Mouse (Mus musculus): ENCODE data around the gene Amotl1.
"Not testable (repeated sequence)": the region's sequence is repeated elsewhere in the genome, so short reads cannot be mapped to it uniquely, and the experiment has no call there.

The Amotl1 gene

GRCm38 (mm10) chr9:14644956-14645355 is at the start of gene Amotl1:
Amotl1 (minus strand) TSS chr9:14645056.
- DNase-seq (ENCODE audit: low spot score), result no peak

GRCm38 (mm10) chr9:14689376-14690108 is 44.7 kb upstream of the Amotl1 start:
- DNase-seq (ENCODE audit: low spot score), result no peak

- no peak for DNase-seq (ENCODE audit: low spot score)
These were observed 39.5 kb upstream of the Amotl1 start for GRCm38 (mm10) chr9:14684363-14684762.

- no peak for DNase-seq (ENCODE audit: low spot score)
These were observed 37.9 kb upstream of the Amotl1 start for GRCm38 (mm10) chr9:14682741-14683140.

GRCm38 (mm10) chr9:14680584-14680983 is 35.7 kb upstream of the Amotl1 start:
- DNase-seq (ENCODE audit: low spot score), result no peak

GRCm38 (mm10) chr9:14675707-14676691 is 31.1 kb upstream of the Amotl1 start:
- no peak for DNase-seq (ENCODE audit: low spot score)

GRCm38 (mm10) chr9:14674506-14674905 is 29.6 kb upstream of the Amotl1 start:
- no peak for DNase-seq (ENCODE audit: low spot score)

GRCm38 (mm10) chr9:14673109-14673508 is 28.3 kb upstream of the Amotl1 start:
- DNase-seq (ENCODE audit: low spot score), result no peak

- DNase-seq (ENCODE audit: low spot score), result not testable (repeated sequence)
These were observed 27.1 kb upstream of the Amotl1 start for GRCm38 (mm10) chr9:14671965-14672364.

GRCm38 (mm10) chr9:14668382-14668781 is 23.5 kb upstream of the Amotl1 start:
- DNase-seq (ENCODE audit: low spot score), result no peak

GRCm38 (mm10) chr9:14666071-14666470 is 21.2 kb upstream of the Amotl1 start:
- DNase-seq (ENCODE audit: low spot score), result no peak

- DNase-seq (ENCODE audit: low spot score), result no peak
These were observed 18.7 kb upstream of the Amotl1 start for GRCm38 (mm10) chr9:14663591-14663990.

- DNase-seq (ENCODE audit: low spot score), result no peak
These were observed 18.0 kb upstream of the Amotl1 start for GRCm38 (mm10) chr9:14662876-14663275.

GRCm38 (mm10) chr9:14662138-14662537 is 17.3 kb upstream of the Amotl1 start:
- no peak for DNase-seq (ENCODE audit: low spot score)

GRCm38 (mm10) chr9:14657926-14658325 is 13.1 kb upstream of the Amotl1 start:
- no peak for DNase-seq (ENCODE audit: low spot score)

GRCm38 (mm10) chr9:14654010-14654409 is 9.2 kb upstream of the Amotl1 start:
- no peak for DNase-seq (ENCODE audit: low spot score)

GRCm38 (mm10) chr9:14652761-14653160 is 7.9 kb upstream of the Amotl1 start:
- DNase-seq (ENCODE audit: low spot score), result no peak

- no peak for DNase-seq (ENCODE audit: low spot score)
These were observed 3.0 kb upstream of the Amotl1 start for GRCm38 (mm10) chr9:14647849-14648248.

GRCm38 (mm10) chr9:14646641-14647040 is 1.8 kb upstream of the Amotl1 start:
- no peak for DNase-seq (ENCODE audit: low spot score)

GRCm38 (mm10) chr9:14646061-14646460 is 1.2 kb upstream of the Amotl1 start:
- DNase-seq (ENCODE audit: low spot score), result no peak

- DNase-seq (ENCODE audit: low spot score), result no peak
These were observed 1.5 kb downstream of the Amotl1 start for GRCm38 (mm10) chr9:14643328-14643727.

GRCm38 (mm10) chr9:14642251-14643021 is 2.4 kb downstream of the Amotl1 start:
- DNase-seq (ENCODE audit: low spot score), result no peak
